Mouse (Mus musculus) forebrain, postnatal 0 days (tissue): ENCODE data around the gene Pcgf3. TPM values are rescaled to one million over a fixed set of nuclear protein-coding genes. Genes with fewer than 3 reads are reported as not detected.

Experiments
- ATAC-seq: fragments of 200-750 bp; cut with Nextera tagmentation; 2 replicates; pipeline ENCODE4 v1.8.0; 2017; ENCODE audit warnings: mild to moderate bottlenecking, moderate library complexity
- DNase-seq: peaks from one replicate; pipeline ENCODE4 v3.0.0-alpha.2; 2015
- H3K27ac ChIP-seq: fragments of 300-500 bp; sonication (generic); 2 replicates; pipeline ENCODE4 v1.5.1; 2014; ENCODE audit warnings: low read depth, mild to moderate bottlenecking, antibody characterized with exemption, low read length, moderate library complexity, mixed read lengths
- H3K27me3 ChIP-seq: fragments of 300-500 bp; sonication (generic); 2 replicates; pipeline ENCODE4 v1.6.1; 2014; ENCODE audit warnings: mild to moderate bottlenecking, low read length, mixed read lengths; ENCODE audit not compliant: insufficient read depth
- H3K36me3 ChIP-seq: fragments of 300-500 bp; sonication (generic); 2 replicates; pipeline ENCODE4 v1.6.1; 2014; ENCODE audit warnings: mild to moderate bottlenecking, moderate library complexity; ENCODE audit not compliant: insufficient read depth
- H3K4me1 ChIP-seq: fragments of 300-500 bp; sonication (generic); 2 replicates; pipeline ENCODE4 v1.6.1; 2014; ENCODE audit warnings: antibody characterized with exemption; ENCODE audit not compliant: insufficient read depth
- H3K4me2 ChIP-seq: fragments of 300-500 bp; sonication (generic); 2 replicates; pipeline ENCODE4 v1.6.1; 2014; ENCODE audit warnings: low read depth, mild to moderate bottlenecking, moderate library complexity
- H3K4me3 ChIP-seq: fragments of 300-500 bp; sonication (generic); 2 replicates; pipeline ENCODE4 v1.5.1; 2014; ENCODE audit warnings: low read depth, low read length, mixed read lengths
- H3K9ac ChIP-seq: fragments of 300-500 bp; sonication (generic); 2 replicates; pipeline ENCODE4 v1.6.1; 2014; ENCODE audit warnings: mild to moderate bottlenecking
- H3K9me3 ChIP-seq: fragments of 300-500 bp; sonication (generic); 2 replicates; pipeline ENCODE4 v1.6.1; 2016; ENCODE audit warnings: low read length
- CTCF ChIP-seq: sonication (generic); IDR thresholded peaks from 2 replicates; pipeline ENCODE4 v1.5.1; 2016; ENCODE audit warnings: antibody characterized with exemption, control low read depth, low read depth
- WGBS: fragments of 180-500 bp; shearing (Covaris S2); extraction: QIAGEN DNeasy Blood & Tissue Kit; methylation state at CpG from one replicate; pipeline ENCODE4 v1.1.7; 2014; 5-methylcytosine and 5-hydroxymethylcytosine counted together
- polyA plus RNA-seq: library from polyadenylated mRNA; unstranded; fragments of >200 nt; fragmentation: Nextera tagmentation; extraction: Ambion mirVana; gene quantifications from 2 replicates; pipeline ENCODE4 v1.2.1, GENCODE M21; 2015
- total RNA-seq: library from RNA; depleted of rRNA; stranded (reverse); fragments of >200 nt; gene quantifications from 2 replicates; pipeline ENCODE4 v1.2.3, GENCODE M21; 2014

Pcgf3 gene
- total and polyA plus RNA-seq, 2 experiments from 2014 or later = 18.2 to 42.7 TPM

- Histone ChIP-seq H3K9me3 (no peaks in the 10 kb centered on the region), H3K36me3 (peaks cover 28% of the 10 kb centered on the region), H3K4me3 (peak within 1 kb of the TSS; percentile 90), H3K4me2 (peak within 1 kb of the TSS; percentile 96), H3K9ac (peak within 1 kb of the TSS; percentile 75), H3K27ac (0 out of 2 replicates have a peak within 1 kb of the TSS, but pooled peaks have one; percentile 40), H3K4me1 (peaks cover 5% of the 10 kb centered on the region; the same call in 1 of the 2 replicates), H3K27me3 (no peaks in the 10 kb centered on the region)
- DNase-seq = peak; percentile 97
- ATAC-seq = peak; percentile 95
- 2% methylated on average over 42 of the region's 42 CpGs for WGBS
- peak; percentile 95 for TF ChIP-seq CTCF
Observed at GRCm38 (mm10) chr5:108433804-108434587, 27.0 kb upstream of the Pcgf3 start, which contains the start of gene Atp5k. TSS of gene Atp5k (minus strand) at chr5:108434448.

GRCm38 (mm10) chr5:108436101-108436500 lies 24.9 kb upstream of the Pcgf3 start:
- Histone ChIP-seq H3K4me3 (no peak overlapping the region), H3K36me3 (peaks cover 13% of the 10 kb centered on the region), H3K27ac (no peak overlapping the region), H3K27me3 (no peaks in the 10 kb centered on the region), H3K9me3 (no peaks in the 10 kb centered on the region), H3K9ac (no peak overlapping the region), H3K4me1 (peaks cover 5% of the 10 kb centered on the region; the same call in 1 of the 2 replicates), H3K4me2 (no peak overlapping the region)
- WGBS = 81% methylated on average over 2 of the region's 2 CpGs
- no peak for TF ChIP-seq CTCF
- DNase-seq (no peak), ATAC-seq (no peak)

GRCm38 (mm10) chr5:108446973-108447372 lies 14.1 kb upstream of the Pcgf3 start:
- no peak for TF ChIP-seq CTCF
- H3K9me3 ChIP-seq = no peaks in the 10 kb centered on the region
- 88% methylated on average over 3 of the region's 3 CpGs for WGBS

GRCm38 (mm10) chr5:108447857-108448256 lies 13.2 kb upstream of the Pcgf3 start:
- H3K9ac ChIP-seq = no peak overlapping the region
- no peak overlapping the region for H3K27ac ChIP-seq
- peaks cover 5% of the 10 kb centered on the region for H3K27me3 ChIP-seq
- no peaks in the 10 kb centered on the region for H3K9me3 ChIP-seq
- H3K36me3 ChIP-seq = no peaks in the 10 kb centered on the region
- 82% methylated on average over 7 of the region's 7 CpGs for WGBS
- no peak for TF ChIP-seq CTCF
- DNase-seq (no peak), ATAC-seq (no peak)
- H3K4me3 ChIP-seq = no peak overlapping the region
- H3K4me2 ChIP-seq = no peak overlapping the region
- H3K4me1 ChIP-seq = no peaks in the 10 kb centered on the region

More at GRCm38 (mm10) chr5:108446973-108447372, 14.1 kb upstream of the Pcgf3 start:
- ATAC-seq = no peak
- H3K27ac ChIP-seq = no peak overlapping the region
- no peaks in the 10 kb centered on the region for H3K36me3 ChIP-seq
- DNase-seq = no peak
- no peaks in the 10 kb centered on the region for H3K4me1 ChIP-seq
- no peak overlapping the region for H3K9ac ChIP-seq
- H3K4me3 ChIP-seq = no peak overlapping the region
- no peak overlapping the region for H3K4me2 ChIP-seq
- peaks cover 5% of the 10 kb centered on the region for H3K27me3 ChIP-seq

GRCm38 (mm10) chr5:108448785-108449668 lies 12.0 kb upstream of the Pcgf3 start, which contains the start of gene Mfsd7a:
TSS of gene Mfsd7a (minus strand) at chr5:108448891.
- H3K27me3 ChIP-seq = peaks cover 5% of the 10 kb centered on the region
- ATAC-seq (0 out of 2 replicates have a peak, but pooled peaks have one; percentile 40), DNase-seq (no peak)
- no peak for TF ChIP-seq CTCF
- H3K36me3 ChIP-seq = no peaks in the 10 kb centered on the region
- peak within 1 kb of the TSS; percentile 16 for H3K4me3 ChIP-seq
- H3K9ac ChIP-seq = peak within 1 kb of the TSS; percentile 14; the same call in 1 of the 2 replicates
- 16% methylated on average over 24 of the region's 24 CpGs for WGBS
- H3K4me2 ChIP-seq = peak within 1 kb of the TSS; percentile 43
- H3K27ac ChIP-seq = no peak within 1 kb of the TSS
- no peaks in the 10 kb centered on the region for H3K4me1 ChIP-seq
- no peaks in the 10 kb centered on the region for H3K9me3 ChIP-seq

- H3K4me3 ChIP-seq = no peak overlapping the region
- no peak overlapping the region for H3K4me2 ChIP-seq
- no peak overlapping the region for H3K27ac ChIP-seq
- ATAC-seq (no peak), DNase-seq (no peak)
- 74% methylated on average over 8 of the region's 8 CpGs for WGBS
- peaks cover 5% of the 10 kb centered on the region for H3K27me3 ChIP-seq
- H3K9ac ChIP-seq = no peak overlapping the region
- H3K4me1 ChIP-seq = no peaks in the 10 kb centered on the region
- no peak for TF ChIP-seq CTCF
- H3K36me3 ChIP-seq = no peaks in the 10 kb centered on the region
- H3K9me3 ChIP-seq = no peaks in the 10 kb centered on the region
Observed at GRCm38 (mm10) chr5:108450837-108451540, 10.0 kb upstream of the Pcgf3 start.
